Mouse (Mus musculus) cerebellum, adult 2 months (tissue): Measurements from ENCODE around the gene Gmds. TPM values are rescaled to one million over a fixed set of nuclear protein-coding genes. Genes with fewer than 3 reads are reported as not detected.

ENCODE experiments used
- DNase-seq, 2 experiments: peaks; one replicate each; pipeline ENCODE4 v3.0.0; 2021
- H3K27ac ChIP-seq: fragments of 200-500 bp; 2 replicates; pipeline ENCODE4 v1.5.1; 2012; ENCODE audit warnings: low read length, control low read depth, inconsistent platforms; ENCODE audit not compliant: insufficient read depth
- H3K27me3 ChIP-seq: fragments of 200-500 bp; 2 replicates; pipeline ENCODE4 v1.6.1; 2012; ENCODE audit warnings: inconsistent platforms, mild to moderate bottlenecking, low read length, moderate library complexity; ENCODE audit not compliant: control insufficient read depth, insufficient read depth
- H3K4me1 ChIP-seq: fragments of 200-500 bp; 2 replicates; pipeline ENCODE4 v1.6.1; 2011; ENCODE audit warnings: low read length; ENCODE audit not compliant: control insufficient read depth, insufficient read depth
- H3K4me3 ChIP-seq: fragments of 200-500 bp; replicated peaks from 2 replicates; pipeline ENCODE3; 2011; ENCODE audit warnings: mild to moderate bottlenecking, low read depth, low read length, control low read depth; ENCODE audit not compliant: insufficient read depth
- CTCF ChIP-seq: fragments of 200-500 bp; IDR thresholded peaks from 2 replicates; pipeline ENCODE4 v1.5.1; 2011; ENCODE audit warnings: low read depth, mild to moderate bottlenecking, control low read depth, low read length, moderate library complexity, borderline replicate concordance; ENCODE audit not compliant: insufficient read depth
- POLR2A ChIP-seq: fragments of 200-500 bp; IDR thresholded peaks from 2 replicates; pipeline ENCODE4 v1.6.1; 2011; ENCODE audit warnings: low read length, control low read depth, borderline replicate concordance; ENCODE audit not compliant: insufficient read depth
- WGBS: fragments of 180-500 bp; shearing (Covaris S2); methylation state at CpG from one replicate; pipeline ENCODE4 v1.1.7; 2018; 5-methylcytosine and 5-hydroxymethylcytosine counted together
- polyA plus RNA-seq: library from polyadenylated mRNA; depleted of rRNA; stranded (reverse); fragments of >200 nt; gene quantifications from 2 replicates; pipeline ENCODE4 v1.2.3, GENCODE M21; 2012

The Gmds gene
- polyA plus RNA-seq, 1 experiment = 12.3 TPM

DNA sequence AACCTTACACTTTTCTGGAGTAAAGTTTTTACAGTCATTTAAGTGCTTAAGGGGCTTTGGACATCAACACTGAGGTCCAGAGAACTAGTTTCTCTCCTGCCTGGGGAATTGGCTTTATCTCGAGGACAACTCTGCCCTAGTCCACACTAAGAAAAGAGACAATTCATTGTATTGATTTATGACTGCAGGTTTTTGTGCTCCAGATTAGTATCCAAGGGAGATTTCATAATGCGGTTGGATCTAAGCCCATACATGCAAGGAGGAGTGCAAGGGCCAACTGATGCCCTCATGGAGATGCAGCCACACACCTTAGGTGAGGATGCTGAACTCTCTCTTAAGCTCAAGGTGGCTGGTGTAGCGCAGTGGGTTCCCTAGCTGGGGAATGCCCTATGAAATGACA lies 444.0 kb downstream of the Gmds start:
- H3K27me3 ChIP-seq = no peaks in the 10 kb centered on the region
- H3K4me3 ChIP-seq = no peak overlapping the region
- H3K27ac ChIP-seq = no peak overlapping the region
- no peaks in the 10 kb centered on the region for H3K4me1 ChIP-seq
- WGBS = 81% methylated on average over 3 of the region's 3 CpGs
- TF ChIP-seq CTCF (no peak), POLR2A (no peak)
- DNase-seq = no peak

DNA sequence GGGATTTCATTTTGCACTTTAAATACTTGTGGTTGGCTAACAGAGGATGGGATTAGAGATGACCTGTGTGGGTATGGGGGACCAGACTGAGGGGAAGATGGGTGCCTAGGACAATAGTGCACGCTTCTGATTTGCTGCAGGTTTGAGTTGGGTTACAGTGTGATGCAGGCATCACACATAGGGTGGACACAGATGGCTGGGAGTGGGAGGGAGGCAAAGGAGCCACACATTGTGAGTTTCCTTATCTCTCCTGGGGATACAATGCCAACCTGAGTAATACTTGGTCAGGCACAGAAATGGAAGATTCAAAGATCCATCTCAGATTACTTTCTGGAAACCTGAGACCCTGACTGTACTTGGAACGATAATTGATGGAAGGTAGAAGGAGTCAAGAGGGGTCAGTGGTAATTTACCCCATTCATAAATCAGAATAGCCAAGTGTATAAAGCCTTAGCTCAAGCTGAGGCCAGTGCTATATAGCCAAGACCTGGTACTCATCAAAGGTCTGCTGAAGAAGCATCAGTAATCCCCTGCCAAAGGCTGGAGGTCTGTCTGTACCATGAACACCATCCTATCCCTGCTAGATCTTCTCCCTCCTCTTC lies 445.5 kb downstream of the Gmds start:
- WGBS = 92% methylated on average over 2 of the region's 2 CpGs
- TF ChIP-seq POLR2A = no peak
- no peak for TF ChIP-seq CTCF
- no peak for DNase-seq
- H3K4me3 ChIP-seq = no peak overlapping the region
- H3K4me1 ChIP-seq = no peaks in the 10 kb centered on the region
- no peak overlapping the region for H3K27ac ChIP-seq
- no peaks in the 10 kb centered on the region for H3K27me3 ChIP-seq

DNA sequence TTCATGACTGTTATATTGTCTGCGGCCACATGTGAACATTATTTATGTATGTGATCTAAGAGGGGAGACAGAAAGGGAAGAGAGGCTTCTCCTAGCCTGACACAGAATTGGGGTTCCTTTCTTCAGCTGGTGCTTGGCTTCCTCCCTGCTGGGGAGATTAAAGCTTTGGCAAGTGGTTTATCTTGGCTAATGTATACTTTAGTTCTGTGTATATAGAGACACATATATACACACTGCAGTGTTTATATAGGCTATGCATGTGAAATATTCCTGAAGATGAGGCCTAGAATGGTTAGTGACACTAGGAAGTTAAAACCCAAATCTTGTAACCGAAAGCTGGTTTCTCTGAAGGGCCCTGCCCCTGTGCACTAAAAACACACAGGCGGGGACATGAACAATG lies 450.0 kb downstream of the Gmds start:
- Histone ChIP-seq H3K4me3 (no peak overlapping the region), H3K27me3 (no peaks in the 10 kb centered on the region), H3K4me1 (no peaks in the 10 kb centered on the region), H3K27ac (no peak overlapping the region)
- DNase-seq = no peak
- 96% methylated on average over 3 of the region's 3 CpGs for WGBS
- TF ChIP-seq CTCF = no peak
- TF ChIP-seq POLR2A = no peak

DNA sequence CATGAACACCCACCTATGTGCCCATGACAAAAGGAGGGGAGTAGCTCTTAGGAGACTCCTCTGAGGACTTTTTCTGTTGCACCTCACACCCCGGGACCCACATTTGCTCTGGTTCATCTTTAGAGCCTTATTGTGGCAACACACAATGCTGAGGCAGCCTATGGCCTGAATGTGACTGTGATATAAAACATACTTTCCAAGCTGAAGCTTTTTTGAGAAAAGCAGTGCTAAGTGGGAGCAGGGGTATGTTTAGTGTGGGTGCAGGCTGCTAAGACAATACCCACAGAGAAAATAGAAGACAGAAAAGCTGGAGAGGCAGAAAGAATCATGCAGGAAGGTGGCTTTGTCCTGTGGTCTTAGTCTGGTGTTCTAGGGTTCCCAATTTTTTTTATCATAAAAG lies 452.8 kb downstream of the Gmds start:
- no peak for TF ChIP-seq CTCF
- no peak for TF ChIP-seq POLR2A
- DNase-seq = no peak
- Histone ChIP-seq H3K4me3 (no peak overlapping the region), H3K27ac (no peak overlapping the region), H3K27me3 (no peaks in the 10 kb centered on the region), H3K4me1 (no peaks in the 10 kb centered on the region)
- 92% methylated on average over 1 of the region's 1 CpGs for WGBS

DNA sequence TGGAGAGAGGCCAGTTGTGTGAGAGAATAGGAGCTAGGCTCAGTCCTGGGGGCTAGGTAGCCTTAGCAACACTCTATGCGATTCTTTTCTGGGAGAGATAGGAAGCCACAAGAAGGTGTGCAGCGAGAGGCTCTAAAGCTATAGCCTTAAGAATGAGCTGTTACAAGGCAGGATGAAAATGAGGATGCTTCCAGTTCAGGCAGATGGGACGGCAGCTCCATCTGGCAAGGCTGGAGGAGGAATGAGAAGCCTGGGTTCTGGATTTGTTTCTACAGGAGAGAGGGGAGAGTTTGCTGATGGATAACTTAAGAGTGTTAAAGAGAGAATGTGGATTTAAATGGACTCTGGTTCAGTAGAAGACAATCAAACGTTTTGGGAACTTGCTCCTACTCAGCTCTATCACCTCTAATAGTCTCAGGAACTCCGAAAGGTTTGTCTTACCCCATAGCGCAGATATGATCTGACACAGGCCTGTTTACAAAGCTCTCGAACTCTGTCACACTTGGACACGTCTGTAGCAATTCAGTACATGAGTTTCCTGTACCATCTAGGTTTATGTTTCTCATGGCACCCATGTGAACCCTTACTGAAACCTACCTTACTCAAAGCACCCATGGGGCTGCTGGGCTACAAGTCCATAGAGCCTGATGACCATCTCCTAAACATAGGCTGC lies 459.6 kb downstream of the Gmds start:
- H3K27me3 ChIP-seq = no peaks in the 10 kb centered on the region
- no peak overlapping the region for H3K4me3 ChIP-seq
- H3K27ac ChIP-seq = no peak overlapping the region
- DNase-seq = no peak
- TF ChIP-seq CTCF = no peak
- no peak for TF ChIP-seq POLR2A
- WGBS = 76% methylated on average over 8 of the region's 8 CpGs
- no peaks in the 10 kb centered on the region for H3K4me1 ChIP-seq

DNA sequence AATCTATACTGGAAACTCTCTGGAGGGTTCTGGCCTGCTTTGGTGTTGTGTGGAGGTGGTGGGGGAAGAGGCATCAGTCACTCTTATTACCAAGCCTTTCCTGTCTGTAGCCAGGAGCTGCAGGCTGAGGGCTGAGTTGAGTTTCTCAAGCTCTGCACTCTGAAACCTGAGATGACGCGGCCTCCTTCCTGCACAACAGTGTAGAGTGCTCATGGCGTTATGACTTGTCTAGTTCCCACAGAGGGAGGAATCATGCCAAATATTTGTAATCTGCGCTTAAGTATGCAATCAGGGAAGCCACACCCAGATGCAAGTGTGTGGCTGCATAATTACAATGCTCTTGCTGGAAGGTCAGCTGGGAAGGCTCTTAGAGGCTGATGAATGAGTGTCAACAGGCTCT lies 461.5 kb downstream of the Gmds start:
- no peak overlapping the region for H3K4me3 ChIP-seq
- no peak for DNase-seq
- H3K4me1 ChIP-seq = no peaks in the 10 kb centered on the region
- 65% methylated on average over 4 of the region's 4 CpGs for WGBS
- H3K27me3 ChIP-seq = no peaks in the 10 kb centered on the region
- TF ChIP-seq POLR2A = no peak
- TF ChIP-seq CTCF = no peak
- no peak overlapping the region for H3K27ac ChIP-seq

DNA sequence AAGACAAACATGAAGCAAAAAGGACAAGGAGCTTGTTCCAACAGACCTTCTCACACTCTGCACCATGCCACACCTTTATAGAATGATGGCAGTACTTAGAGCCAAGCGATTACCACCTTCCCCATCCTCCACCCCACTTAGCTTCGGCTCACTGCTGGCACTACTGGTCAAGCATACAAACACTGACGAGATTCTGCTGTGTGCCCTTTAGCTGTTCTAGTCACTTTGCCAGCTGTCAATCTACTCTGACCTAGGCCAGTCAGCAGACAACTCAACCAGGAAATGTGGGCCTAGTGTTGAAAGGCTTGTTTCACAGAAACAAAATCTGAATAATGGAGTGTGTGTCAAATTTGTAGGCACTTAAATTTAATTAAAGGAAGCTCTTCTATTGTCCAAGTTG lies 464.1 kb downstream of the Gmds start:
- Histone ChIP-seq H3K4me3 (no peak overlapping the region), H3K4me1 (no peaks in the 10 kb centered on the region), H3K27me3 (no peaks in the 10 kb centered on the region), H3K27ac (no peak overlapping the region)
- TF ChIP-seq CTCF = no peak
- TF ChIP-seq POLR2A = no peak
- 59% methylated on average over 3 of the region's 3 CpGs for WGBS
- DNase-seq = no peak

DNA sequence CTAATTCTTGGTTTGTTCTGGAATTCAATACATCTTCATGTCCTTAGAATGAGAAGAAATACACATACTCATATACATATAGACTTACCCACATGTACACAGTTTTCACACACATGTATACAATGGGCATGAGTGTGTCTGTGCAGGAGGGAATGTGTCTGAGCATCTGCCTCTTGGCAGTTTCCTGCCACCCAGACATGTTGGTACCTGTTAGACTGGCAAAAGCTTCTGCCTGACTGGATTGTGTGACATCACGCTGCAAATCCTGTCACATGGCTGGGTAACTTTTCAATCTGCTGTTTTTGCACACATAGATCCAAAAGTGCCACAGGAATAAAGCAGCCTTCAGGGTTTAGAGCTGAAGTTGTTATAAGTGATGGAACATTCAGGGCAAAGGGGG lies 465.3 kb downstream of the Gmds start:
- Histone ChIP-seq H3K27ac (no peak overlapping the region), H3K4me3 (no peak overlapping the region), H3K27me3 (no peaks in the 10 kb centered on the region), H3K4me1 (no peaks in the 10 kb centered on the region)
- no peak for DNase-seq
- no peak for TF ChIP-seq POLR2A
- 69% methylated on average over 1 of the region's 1 CpGs for WGBS

DNA sequence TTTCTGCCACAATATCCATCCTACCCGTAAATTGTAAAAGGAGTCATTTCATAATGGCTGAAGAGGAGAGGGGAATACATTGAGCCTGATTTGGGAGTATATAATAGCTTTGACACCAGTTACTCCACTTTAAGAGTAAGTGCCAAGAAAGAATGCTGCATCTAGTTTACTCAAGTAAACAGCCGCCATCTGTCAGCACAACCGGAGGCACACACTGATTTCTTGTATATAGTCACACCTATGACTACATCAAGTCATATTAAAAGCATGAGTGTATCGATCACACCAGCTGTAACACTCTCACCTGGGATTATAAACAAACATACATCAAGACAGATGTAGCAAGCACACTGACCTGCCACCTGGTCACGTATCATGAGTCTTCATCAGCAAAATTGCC lies 473.8 kb downstream of the Gmds start:
- Histone ChIP-seq H3K4me3 (no peak overlapping the region), H3K4me1 (no peaks in the 10 kb centered on the region), H3K27me3 (no peaks in the 10 kb centered on the region), H3K27ac (no peak overlapping the region)
- TF ChIP-seq CTCF (no peak), POLR2A (no peak)
- no peak for DNase-seq
- WGBS = 68% methylated on average over 5 of the region's 5 CpGs
